Mouse (Mus musculus): ENCODE measurements at regions not wholly inside any gene's neighbourhood (a gene's known extent, or its start where the extent isn't known, plus 50 kb on each side); places are given as distances from the start of the nearest gene placed in this dataset.

DNA sequence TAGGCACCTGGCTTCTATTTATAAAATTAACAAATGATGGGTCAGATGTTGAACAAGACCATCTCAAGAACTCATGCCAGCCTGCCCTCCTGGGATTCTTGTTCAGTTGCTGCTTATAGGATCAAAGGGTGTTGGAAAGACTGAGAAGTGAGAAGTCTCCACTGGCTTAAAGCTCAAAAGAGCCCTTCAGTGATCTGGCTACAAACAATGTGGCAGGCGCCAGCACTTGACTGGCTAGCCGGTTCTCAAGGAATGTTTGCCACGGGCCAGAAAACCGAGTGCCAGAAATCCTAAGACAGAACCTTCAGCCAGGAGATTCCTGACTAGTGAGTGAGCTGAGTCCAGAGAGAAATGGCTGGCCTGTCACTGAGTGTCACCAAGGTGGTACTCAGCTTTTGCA lies 93.6 kb upstream of the Med14 start:
- TF ChIP-seq E2F4 (IDR thresholded peaks at IDR 0.05; ENCODE audit: insufficient read depth) (no peak), POLR2A (IDR thresholded peaks at IDR 0.05; ENCODE audit: insufficient read length, low read depth) (no peak), MYOG (IDR thresholded peaks at IDR 0.05; ENCODE audit: control insufficient read depth in 1 of 3, insufficient read depth in 1 of 3, insufficient read length in 2 of 3, low read depth in 2 of 3) (no peak), MAX (IDR thresholded peaks at IDR 0.05; ENCODE audit: low read depth) (no peak)

All from myocyte (in vitro differentiated cells).